Mouse (Mus musculus): Measurements from ENCODE around the gene Tmem25.

Tmem25 gene

DNA sequence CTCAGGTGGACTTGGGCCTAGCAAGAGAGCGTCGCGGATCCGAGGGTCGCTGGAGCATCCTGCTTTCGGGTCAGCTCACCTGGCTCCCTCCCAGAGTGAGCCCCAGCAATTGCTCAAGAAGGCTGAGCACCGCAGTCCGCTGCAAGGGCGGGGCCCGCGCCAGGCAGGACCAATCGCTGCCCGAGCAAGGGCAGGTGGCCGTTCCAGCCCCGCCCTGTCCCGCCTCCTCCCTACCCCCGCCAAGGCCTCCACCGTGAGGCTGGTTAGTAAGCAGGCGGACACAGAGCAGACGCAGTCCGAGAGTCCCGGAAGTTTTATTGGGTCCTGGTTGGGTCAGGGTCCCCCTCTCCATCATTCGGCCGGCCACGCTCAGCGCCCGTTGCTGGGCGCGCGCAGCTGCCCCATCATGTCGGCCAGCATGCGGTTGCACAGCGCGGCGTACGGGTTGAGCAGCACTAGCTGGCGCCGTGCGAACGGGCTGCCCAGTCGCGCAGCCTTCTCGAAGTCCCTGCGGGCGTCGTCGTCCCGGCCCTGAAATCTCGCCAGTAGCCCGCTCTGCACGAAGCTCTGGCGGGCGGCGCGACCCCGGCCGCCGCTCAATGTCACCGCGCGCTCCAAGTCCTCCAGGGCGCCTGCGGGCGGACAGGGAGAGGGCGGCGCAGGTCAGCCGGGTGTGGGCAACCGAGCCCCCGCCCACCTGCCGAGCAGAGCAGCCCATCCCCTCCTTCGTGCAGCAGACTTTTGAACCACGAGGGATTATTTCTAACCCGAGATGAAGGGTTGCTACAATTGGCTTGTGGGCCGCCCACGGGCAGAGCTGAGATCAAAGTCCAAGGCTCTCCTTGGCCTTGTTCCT, at the start of gene Tmem25:
Gene Tmem25 (minus strand): TSS at position 206 of the 856 bp plus-strand sequence.
- in situ Hi-C loops (cut with MboI, MseI) = no loop called here

DNA sequence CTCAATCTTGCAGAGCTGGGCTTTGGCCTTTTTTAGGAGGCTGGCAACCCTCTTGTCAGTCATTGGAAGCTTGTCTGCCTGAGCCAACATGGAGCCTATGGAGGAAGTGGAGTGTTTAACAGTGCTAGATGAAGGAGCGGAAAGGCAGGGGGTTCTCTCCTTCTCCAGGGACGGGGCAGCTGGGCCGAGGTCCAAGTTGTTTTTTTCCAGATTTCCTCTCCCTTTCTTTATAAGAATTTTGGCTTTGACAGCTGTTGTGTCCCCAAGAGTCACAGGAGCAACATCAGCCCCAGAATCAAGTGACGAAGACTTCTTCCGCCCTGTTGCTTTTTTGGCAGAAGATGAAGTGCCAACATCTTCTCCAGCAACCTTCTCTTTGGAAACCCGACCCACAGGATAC, 48.3 kb upstream of the Tmem25 start:
- in situ Hi-C loops (cut with MboI, MseI) = no loop called here

DNA sequence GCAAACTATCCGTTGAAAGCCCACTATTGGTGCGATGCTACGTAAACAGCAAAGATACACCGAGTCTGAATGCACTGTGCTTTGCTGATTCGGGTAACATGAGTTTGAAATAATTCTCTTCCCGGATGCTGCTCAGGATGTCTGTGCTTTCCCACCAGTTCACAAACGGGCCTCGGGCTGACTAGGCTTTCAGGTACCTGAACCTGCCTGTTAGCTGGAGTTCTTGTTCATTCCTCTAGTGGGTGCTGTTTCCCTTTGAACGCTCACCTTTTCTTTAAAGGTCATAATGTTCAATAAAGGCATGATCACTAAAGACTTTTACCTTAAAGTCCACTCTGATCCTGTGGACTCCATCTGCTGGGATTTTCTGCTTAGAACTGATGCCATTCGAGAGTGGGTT, 42.1 kb upstream of the Tmem25 start:
- in situ Hi-C loops (cut with MboI, MseI) = no loop called here

DNA sequence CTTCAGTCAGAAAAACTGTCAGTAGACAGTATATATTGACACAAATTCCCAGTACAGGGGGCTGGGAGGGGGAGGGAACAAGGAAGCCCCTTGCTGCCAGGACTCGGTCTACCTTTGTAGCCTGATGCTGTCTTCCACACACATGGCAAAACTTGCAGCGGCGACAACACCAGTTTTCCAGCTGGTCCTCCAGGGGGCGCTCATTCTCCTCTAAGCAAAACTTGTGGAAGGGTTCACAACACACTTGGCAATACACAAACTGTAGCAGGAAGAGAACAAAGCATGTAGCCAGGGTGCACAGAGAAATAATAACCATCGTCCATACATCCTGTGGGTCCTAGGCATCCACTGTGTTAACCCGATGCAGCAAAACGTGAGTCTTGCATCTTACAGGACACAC, 37.3 kb upstream of the Tmem25 start:
- in situ Hi-C loops (cut with MboI, MseI) = no loop called here

DNA sequence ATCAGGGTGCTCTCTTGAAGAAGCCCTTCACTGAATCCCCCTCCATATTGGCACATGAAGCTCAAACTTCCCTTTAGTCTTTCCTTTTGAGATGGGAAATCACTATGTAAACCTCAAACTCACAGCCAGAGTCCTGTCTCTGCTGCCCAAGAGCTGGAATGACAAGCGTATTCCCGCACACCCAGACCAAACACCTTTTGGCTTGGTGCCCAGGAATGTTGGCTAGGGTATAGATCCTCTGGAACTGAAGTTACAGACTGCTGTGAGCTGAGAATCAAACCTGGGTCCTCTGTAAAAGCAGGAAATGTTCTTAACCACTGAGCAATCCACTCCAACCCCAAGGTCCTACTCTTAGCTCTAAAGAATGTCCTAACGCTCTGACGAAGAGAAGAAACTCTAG, 33.2 kb upstream of the Tmem25 start:
- in situ Hi-C loops (cut with MboI, MseI) = no loop called here

DNA sequence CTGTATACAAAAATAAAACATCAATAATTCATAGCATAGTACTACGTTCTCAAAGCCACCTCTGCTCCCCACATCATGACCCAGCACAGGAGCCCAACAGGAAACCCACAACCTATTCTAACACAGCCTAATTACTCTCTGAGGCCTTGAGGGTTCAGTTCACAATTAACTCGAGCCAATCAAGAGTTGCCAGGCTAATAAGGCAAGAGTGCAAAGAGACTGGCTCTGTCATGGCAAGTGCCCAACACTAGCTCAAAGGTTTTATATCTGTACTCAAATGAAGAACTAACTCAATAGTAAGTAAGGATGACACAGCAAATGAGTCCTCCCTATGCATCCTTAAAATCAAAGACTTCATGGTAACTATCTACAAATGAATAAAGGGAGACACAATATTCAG, 31.4 kb upstream of the Tmem25 start:
- in situ Hi-C loops (cut with MboI, MseI) = no loop called here

DNA sequence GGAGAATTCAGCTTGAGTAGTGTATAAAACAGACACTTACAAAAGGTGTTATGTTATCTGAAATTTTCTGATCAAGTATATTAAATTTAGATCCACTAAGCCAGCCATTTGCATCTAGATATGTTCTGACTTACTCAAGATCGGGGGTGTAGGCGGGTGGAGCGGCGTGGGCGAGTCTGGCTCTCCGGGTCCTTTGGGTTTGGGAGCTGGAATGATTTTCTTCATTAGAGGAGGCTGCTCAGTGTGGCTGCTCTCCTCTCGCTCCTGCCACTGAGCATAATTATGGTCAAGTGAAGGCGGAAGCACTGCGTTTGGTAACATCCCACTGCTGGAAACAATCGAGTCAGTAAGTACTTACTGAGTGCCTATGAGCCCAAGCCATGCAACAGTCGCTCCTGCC, 29.8 kb upstream of the Tmem25 start:
- in situ Hi-C loops (cut with MboI, MseI) = loop anchor here (10.0 kb wide), 1 partner anchor 194 kb away; no protein-coding TSS in a partner anchor

DNA sequence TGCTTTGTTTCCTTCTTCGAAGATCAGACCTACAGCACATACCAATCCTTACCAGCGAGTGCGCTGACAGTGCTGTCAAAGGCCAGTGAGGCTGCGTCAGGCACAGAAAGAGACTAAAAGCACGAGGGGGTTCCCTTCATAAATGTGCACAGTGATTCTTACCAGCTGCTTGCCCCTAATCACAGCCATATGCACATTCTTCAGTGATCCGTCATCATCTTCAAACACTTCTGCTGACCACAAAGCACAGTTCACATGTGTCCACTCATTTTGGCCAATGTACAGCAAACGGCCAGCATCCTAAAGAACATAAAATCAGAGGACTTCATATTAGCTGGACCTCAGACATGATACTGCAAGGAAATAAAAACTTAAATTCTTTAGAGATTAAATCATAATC, 27.6 kb upstream of the Tmem25 start:
- in situ Hi-C loops (cut with MboI, MseI) = loop anchor here (10.0 kb wide), 1 partner anchor 192 kb away; no protein-coding TSS in a partner anchor

DNA sequence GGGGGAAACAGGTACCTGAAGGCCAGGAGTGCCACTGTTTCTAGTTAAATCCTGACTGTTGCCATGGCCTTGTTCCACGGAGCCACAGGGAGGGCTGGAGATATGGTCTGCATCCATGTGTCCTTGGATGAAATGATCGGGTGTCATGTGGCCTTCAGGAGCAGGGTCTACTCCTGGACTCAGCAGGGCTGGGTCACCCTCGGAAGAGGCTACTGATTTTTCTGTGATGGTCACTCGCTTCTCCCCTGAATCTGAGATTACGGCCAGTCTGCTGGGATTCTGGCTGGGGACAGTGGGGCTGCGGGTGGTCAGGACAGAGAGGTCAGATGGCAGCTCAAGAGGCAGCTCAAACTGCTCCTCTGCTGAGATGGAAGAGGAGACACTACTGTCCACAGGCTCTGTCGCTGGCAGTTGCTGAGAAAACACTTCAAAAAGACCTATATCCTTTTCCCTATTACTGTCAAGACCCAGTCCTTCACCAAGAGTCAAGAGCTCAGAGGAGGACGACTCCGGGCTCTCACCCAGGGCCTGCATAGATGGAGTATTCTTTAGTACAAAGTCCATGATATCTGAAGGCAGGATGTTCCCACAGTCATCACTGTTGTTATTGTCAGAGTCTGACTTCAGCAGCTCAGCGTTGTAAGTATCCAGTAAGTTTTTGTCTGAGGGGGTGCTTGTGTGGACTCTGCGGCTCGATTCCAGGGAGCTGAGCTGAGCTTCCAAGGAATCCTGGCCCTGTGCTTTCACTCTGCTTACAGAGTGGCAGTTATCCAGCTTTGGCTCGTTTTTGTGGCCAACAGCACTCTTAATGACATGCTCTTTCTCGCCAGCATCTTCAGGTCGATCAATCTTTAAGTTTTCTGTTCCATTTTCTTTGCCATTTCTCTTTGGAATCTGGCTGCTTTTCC, 21.1 kb upstream of the Tmem25 start:
- in situ Hi-C loops (cut with MboI, MseI) = loop anchor here (10.0 kb wide), 2 partner anchors 185 to 285 kb away; no protein-coding TSS in a partner anchor

DNA sequence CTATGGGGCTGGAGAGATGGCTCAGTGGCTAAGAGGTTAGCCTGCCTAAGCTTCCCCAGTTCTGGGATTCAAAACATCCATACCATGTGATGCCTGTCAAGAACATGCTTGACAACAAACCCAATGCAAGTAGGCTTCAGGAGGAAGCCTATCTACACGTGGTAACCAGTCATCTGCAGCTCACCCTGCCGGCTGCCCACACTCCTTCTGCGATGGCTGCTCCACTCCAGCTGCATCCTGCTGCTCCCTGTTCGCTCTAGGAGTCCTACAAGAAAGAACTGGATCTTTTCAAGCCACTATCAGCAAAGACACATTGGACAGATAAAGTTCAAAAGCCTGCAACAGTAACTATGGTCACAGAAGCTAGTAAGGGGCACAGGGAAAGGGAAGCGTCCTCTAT, 18.4 kb upstream of the Tmem25 start:
- in situ Hi-C loops (cut with MboI, MseI) = loop anchor here (10.0 kb wide), 1 partner anchor 287 kb away; no protein-coding TSS in a partner anchor

DNA sequence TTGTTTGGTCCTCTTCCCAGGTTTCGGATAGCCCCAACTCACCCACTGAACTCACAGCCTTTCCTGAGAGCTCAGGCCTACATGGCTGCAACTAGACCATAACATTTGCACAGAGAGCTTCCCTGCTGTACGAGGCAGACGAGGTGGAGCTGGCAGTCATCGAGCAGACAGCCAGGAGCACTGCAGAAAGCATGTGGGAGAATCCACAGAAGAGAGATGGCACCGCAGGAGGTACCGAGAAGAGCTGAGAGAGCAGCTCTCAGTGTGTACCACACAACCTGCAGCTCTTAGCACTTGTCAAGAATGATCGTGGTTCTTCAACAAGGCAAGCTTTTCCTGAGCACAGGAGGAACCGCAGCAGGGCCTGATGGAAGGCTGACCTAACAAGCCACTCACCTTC, 15.1 kb upstream of the Tmem25 start:
- in situ Hi-C loops (cut with MboI, MseI) = loop anchor here (10.0 kb wide), 1 partner anchor 291 kb away; no protein-coding TSS in a partner anchor

DNA sequence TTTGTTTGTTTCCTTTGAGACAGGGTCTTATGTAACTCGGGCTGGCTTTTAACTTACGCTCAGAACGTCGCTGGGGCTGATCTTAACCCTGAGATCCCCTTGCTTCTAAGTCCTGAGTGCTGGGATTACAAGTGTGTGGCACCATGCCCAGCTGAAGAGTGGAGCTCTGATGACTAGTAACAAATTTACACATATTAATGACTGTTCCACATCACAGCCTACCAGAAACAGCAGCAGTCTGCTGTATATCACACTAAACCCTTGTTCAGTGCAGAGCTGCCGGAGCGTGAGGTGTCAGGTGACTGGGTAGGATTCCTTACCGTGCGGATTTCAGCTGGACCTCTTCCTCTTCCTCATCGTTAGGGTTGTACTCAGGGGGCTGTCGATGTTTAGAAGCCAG, 11.2 kb upstream of the Tmem25 start:
- in situ Hi-C loops (cut with MboI, MseI) = loop anchor here (10.0 kb wide), 1 partner anchor 294 kb away; no protein-coding TSS in a partner anchor

DNA sequence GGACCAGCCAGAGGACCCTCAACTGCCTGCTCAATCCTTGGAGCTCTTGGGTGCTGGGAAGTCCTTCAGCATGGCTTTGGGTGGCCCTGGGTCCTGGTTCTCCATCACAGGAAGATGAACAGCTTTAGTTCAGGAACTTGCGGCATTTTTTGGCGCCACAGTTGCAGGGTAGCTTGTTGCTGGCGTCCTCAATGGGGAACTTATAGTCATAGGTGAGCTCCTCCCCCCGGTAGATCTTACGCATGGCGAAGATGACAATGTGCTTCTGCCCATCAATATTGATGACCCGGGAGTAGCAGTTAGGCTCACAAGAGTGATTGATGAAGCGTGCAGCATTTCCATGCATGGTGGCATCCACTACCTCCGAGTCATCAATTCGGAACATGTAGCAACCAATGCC, 8.7 kb upstream of the Tmem25 start:
- in situ Hi-C loops (cut with MboI, MseI) = no loop called here

DNA sequence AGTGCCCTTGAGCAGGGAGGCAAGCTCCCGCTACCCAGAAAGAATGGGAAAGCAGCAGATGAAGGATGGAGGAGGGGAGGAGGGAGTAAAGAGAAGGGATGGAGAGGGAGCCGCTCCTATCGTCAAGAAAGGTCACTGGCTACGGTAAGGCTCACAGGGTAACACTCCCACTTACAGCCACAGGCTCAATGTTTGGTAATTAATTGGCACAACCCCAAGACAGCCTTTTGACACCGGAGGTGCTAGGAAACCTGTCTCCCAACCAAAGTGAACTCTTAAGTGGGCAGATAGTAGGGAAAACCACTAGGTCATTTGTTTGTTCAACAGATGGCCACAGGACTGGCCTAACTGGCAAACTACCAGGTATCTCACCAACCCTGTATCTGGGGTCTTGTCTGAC, 8.0 kb upstream of the Tmem25 start:
- in situ Hi-C loops (cut with MboI, MseI) = no loop called here

DNA sequence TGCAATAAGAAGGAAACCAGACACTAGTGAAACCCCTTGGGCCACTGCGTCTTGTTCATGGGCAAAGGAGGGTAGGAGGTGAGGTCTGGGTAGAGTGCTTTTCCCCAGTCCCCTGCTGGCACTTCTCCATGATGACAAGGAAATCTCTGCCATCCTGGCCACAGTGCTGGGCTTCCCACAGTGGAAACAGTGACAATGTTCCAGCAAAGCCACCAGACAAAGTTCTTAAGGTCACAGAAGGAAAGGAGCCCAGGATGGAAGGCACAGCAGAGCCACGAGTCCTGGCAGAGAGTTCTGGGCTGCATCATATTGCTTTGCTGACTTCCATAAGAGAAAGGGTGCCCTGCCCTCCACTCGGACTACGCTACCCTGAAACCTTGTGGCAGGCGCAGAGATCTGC, 6.4 kb upstream of the Tmem25 start:
- in situ Hi-C loops (cut with MboI, MseI) = no loop called here

DNA sequence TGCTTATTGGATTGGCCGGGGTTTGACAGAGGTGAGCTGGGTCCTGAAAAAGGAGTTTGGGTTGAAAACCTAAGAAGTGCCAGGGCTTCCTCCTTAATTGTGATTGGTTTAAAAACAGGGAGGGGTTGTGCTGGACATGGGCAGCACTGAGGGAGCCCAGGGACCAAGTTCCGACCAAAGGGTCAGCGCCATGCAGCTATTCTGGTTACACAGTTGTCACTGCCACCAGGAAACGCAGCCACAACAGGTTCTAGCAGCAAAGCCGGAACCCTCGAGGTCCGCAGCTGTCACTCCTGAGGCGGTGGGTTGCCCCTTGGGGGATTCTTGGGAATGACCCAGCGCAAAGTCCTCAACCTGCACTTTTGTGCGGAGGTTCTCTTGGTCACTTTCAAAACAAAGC, 5.6 kb upstream of the Tmem25 start:
- in situ Hi-C loops (cut with MboI, MseI) = no loop called here

DNA sequence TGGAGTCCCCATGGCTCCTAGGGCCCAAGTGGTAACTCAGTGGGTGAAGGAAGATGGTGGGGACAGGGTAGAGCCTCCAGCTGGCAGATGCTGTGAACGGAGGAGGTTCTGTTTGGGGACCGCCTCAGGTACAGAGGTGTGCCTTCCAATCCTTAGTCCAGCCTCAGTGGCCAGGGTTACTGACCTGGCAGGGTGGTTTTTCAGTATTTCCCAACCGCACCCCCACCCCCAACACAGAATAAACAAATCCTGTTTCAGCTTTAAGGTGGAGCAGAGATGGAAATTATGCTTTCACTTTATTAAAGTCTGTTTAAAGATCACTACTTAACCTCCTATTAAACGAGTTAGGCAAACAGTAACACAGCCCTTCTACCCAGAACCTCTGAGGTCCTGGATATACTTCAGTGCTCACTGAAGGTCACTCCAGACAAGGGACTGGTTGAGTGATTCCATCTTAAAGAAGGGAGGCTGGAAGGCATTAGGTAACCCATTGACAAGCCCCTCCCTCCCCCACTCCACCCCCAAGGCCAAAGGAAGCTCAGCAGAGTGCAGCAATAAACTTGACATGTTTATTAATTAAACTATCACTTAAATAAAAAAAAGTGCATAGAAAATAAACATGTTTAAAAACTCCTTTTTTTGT, 3.8 kb upstream of the Tmem25 start, which contains the start of gene Ttc36:
Gene Ttc36 (minus strand): TSS at position 265 of the 643 bp plus-strand sequence.
- in situ Hi-C loops (cut with MboI, MseI) = no loop called here

DNA sequence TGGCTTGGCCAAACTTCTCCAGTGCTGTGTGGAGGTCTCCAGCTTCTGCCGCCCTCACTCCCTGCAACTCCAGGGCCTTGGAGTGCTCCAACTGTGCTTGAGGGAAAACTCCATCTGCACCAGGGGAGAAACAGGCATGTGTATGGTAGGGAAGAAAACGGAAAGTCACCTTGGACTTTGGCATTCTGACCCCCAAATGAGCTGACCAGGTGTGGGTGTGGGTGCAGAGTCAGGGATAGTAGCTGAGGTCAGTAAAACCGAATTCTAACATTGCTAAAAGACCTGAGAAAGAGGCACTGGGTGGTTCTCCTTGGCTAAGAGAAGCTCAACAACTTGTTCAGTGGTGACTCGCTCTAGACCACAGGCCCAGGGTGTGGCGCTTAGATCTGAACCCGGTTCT, 2.6 kb upstream of the Tmem25 start:
- in situ Hi-C loops (cut with MboI, MseI) = no loop called here

DNA sequence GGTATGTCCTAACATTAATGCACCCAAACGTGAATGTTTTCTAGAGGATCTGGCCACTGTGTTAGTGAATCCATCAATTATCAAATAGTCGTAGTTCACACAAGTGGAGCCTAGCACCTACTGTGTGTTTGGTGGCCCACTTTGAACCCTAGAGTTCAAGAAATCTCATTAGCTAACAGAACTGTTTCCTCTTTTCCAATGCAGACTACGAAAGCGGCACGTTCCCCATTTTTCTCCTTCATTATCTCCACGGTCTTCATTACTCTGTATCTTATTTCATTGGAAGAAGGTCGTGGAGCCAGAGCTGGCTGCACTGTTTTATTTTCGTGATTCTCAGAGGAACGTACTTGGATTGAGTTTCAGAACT, 834 bp upstream of the Tmem25 start:
- in situ Hi-C loops (cut with MboI, MseI) = no loop called here

DNA sequence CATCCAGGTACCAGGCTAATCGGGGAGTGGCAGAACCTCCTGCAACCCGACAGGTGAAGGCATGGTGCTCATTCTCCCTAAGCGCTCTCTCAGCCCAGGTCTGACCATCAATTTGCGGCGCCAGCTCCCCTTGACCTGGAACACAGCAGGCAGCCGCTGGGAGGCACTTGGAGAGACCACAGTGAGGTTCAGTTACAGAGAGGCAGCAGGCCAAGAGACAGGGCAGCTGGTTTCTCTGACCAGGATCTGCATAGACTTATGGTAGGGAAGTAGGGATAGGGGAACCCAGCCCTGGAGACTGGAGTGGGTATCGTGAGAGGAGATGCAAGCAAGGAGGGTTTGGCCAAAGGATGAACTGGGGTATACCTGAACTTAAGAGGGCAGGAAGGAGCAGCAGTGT, 809 bp downstream of the Tmem25 start:
- in situ Hi-C loops (cut with MboI, MseI) = no loop called here

DNA sequence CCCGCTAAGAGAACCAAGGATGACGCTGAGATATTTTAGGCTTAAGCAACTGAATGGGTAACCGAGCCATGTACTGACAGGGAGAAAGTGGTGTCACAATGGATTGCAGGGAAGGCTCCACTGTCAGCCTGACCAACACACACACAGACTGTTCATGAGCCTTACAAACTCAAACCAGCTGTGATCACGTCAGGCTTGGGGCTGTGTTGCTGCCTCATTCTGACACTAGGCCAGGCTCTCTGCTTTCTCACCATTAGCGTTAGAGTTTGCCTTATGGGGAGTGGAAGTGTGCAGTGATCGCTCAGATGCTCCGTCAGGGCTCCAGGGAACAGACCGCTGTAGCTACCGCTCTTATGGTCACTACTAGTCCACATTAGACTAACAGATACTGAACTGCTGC, 6.3 kb downstream of the Tmem25 start:
- in situ Hi-C loops (cut with MboI, MseI) = no loop called here
